Mouse (Mus musculus): Measurements from ENCODE around the gene Cpa1. TPM values are rescaled to one million over a fixed set of nuclear protein-coding genes. Genes with fewer than 3 reads are reported as not detected.

Gene Cpa1
- polyA plus RNA-seq, 1 experiment from 2014 or later: 1.3 TPM

DNA sequence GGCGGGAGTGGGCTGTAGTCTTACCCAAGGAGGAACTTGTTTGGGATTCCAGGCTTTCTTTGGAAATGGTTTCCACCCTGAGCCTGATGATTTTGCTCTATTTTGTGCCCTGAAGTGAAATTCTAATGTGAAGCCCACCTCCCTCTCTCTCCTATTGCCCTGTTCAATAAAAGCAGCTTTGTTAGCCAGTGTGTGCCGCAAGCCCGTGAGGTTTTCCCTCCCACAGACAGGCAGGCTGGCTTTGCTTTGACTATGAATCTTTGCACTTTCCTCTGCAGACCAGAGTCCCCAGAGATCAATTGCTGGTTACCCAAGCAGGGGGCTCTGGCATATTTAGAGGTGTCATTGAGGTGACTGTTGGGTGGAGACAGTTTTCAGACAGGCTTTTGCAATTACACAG, 5.4 kb downstream of the Cpa1 start:
- Histone ChIP-seq H3K36me3 (ENCODE audit: control insufficient read depth, insufficient read depth, low read length) (no peaks in the 10 kb centered on the region), H3K27ac (replicated peaks) (no peak overlapping the region), H3K9me3 (ENCODE audit: control insufficient read depth, low read length) (no peaks in the 10 kb centered on the region), H3K4me3 (ENCODE audit: low read depth, low read length) (no peak overlapping the region), H3K27me3 (ENCODE audit: control insufficient read depth, insufficient read depth, low read length) (no peaks in the 10 kb centered on the region), H3K4me1 (replicated peaks; ENCODE audit: control insufficient read depth, insufficient read depth) (no peaks in the 10 kb centered on the region), H3K9ac (ENCODE audit: low read length) (no peak overlapping the region), H3K4me2 (replicated peaks; ENCODE audit: low read depth) (no peak overlapping the region)
- no peak for ATAC-seq (ENCODE audit: low FRiP score, low TSS enrichment)
- no peak for DNase-seq (ENCODE audit: low spot score)
- WGBS: 76% methylated on average over 3 of the region's 3 CpGs
- TF ChIP-seq EP300 (optimal IDR thresholded peaks at IDR 0.05) (no peak), CTCF (IDR thresholded peaks at IDR 0.05; ENCODE audit: low read depth) (no peak)

DNA sequence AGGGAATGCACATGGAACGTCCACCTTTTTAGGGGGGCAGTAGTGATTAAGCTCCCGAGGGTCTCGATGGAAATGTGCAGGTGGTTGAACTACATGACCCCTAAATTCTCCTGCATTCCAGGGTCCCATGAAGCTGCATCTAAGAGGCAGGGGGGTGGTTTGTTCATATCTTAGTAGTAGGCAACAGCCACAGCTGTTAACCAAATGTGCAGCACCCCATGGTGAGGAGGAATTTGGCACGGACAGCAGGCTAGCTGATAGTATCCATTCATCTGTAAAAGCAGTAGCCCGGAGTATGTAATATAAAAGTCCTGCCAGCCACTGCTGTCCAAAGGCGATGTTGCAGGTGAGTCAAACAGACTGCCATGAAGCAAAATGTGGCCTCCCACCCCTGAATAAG, 6.4 kb downstream of the Cpa1 start:
- ATAC-seq (ENCODE audit: low FRiP score, low TSS enrichment): no peak
- 74% methylated on average over 6 of the region's 6 CpGs for WGBS
- no peak overlapping the region for H3K4me3 ChIP-seq (ENCODE audit: low read depth, low read length)

DNA sequence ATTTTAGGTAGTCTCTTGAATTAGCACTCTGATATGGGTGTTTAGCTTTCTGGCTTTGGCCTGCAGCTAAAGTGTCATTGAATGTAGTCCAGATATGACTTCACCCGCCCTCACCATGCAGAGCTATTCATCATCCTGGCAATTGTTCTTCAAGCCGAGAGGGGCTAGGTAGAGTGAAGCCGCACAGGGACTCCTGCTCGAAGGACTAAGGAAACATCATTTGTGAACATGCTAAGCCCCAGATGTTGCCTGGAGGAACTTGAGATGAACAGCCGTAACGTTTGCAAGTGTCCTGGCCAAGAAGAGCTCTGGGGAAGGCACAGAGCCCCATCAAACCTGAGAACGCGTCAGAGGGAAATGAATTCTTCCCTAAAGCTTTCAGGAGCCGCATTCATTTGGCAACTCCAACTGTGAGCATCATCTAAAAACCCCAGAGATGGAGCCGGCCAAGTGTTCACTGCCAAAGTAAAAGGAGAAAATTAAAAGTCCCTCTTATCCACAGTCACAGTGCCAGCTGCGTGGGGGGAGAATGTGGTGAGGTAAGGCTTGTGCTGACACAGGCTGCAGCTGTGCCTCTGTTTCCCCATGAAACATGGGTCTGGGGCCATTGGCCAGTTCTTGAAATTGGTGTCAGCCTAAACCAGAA, 10.8 kb downstream of the Cpa1 start:
- Histone ChIP-seq H3K27me3 (ENCODE audit: control insufficient read depth, insufficient read depth, low read length) (no peaks in the 10 kb centered on the region), H3K27ac (replicated peaks) (peak overlapping the region; percentile 30; the same call in 1 of the 2 replicates), H3K4me1 (replicated peaks; ENCODE audit: control insufficient read depth, insufficient read depth) (no peaks in the 10 kb centered on the region), H3K9ac (ENCODE audit: low read length) (no peak overlapping the region), H3K4me2 (replicated peaks; ENCODE audit: low read depth) (no peak overlapping the region), H3K4me3 (ENCODE audit: low read depth, low read length) (no peak overlapping the region), H3K36me3 (ENCODE audit: control insufficient read depth, insufficient read depth, low read length) (no peaks in the 10 kb centered on the region), H3K9me3 (ENCODE audit: control insufficient read depth, low read length) (no peaks in the 10 kb centered on the region)
- peak; percentile 40; the same call in 1 of the 2 replicates for ATAC-seq (ENCODE audit: low FRiP score, low TSS enrichment)
- 52% methylated on average over 11 of the region's 11 CpGs for WGBS
- TF ChIP-seq CTCF (IDR thresholded peaks at IDR 0.05; ENCODE audit: low read depth) (no peak), EP300 (optimal IDR thresholded peaks at IDR 0.05) (no peak)
- no peak for DNase-seq (ENCODE audit: low spot score)

More for the DNA sequence above, 6.4 kb downstream of the Cpa1 start:
- H3K27ac ChIP-seq (replicated peaks): no peak overlapping the region
- no peak overlapping the region for H3K4me2 ChIP-seq (replicated peaks; ENCODE audit: low read depth)
- no peaks in the 10 kb centered on the region for H3K4me1 ChIP-seq (replicated peaks; ENCODE audit: control insufficient read depth, insufficient read depth)
- H3K27me3 ChIP-seq (ENCODE audit: control insufficient read depth, insufficient read depth, low read length): no peaks in the 10 kb centered on the region
- no peaks in the 10 kb centered on the region for H3K36me3 ChIP-seq (ENCODE audit: control insufficient read depth, insufficient read depth, low read length)
- no peak for TF ChIP-seq CTCF (IDR thresholded peaks at IDR 0.05; ENCODE audit: low read depth)
- TF ChIP-seq EP300 (optimal IDR thresholded peaks at IDR 0.05): no peak
- H3K9ac ChIP-seq (ENCODE audit: low read length): no peak overlapping the region
- no peaks in the 10 kb centered on the region for H3K9me3 ChIP-seq (ENCODE audit: control insufficient read depth, low read length)
- no peak for DNase-seq (ENCODE audit: low spot score)

DNA sequence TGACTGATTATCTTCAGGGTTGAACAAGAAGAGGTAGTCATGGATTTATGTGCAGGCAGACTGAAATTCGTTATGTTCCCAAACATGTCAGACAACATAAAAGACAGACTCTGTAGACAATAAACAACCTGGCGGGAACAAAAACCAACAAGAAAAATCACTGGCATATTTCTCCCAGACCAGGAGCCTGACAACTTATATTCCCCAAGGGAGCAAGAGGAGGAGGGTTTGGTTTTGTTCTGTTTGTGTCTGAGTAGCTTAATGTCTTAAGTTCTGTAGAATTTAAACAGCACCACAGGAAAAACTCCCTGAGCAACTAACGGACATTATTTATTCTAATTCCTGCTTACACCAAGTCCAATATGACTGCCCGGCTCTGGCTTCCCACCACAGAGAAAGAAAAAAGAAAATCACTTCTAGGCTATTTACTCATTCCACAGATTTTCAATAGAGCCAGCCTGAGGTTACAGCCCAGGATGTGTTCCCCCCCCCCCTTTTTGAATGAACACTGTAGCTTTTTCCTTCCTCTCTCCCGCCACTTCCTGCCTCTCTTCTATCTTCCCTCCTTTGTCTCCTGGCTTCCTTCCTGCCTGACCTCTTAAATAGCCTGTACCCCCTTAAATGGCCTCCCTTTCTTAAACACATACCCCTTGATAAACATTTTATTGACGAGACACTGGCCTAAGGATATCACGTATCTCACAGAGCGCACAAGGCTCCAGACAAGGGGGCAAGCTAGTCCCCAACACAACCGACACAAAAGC, 13.6 kb downstream of the Cpa1 start:
- TF ChIP-seq CTCF (IDR thresholded peaks at IDR 0.05; ENCODE audit: low read depth) (no peak), EP300 (optimal IDR thresholded peaks at IDR 0.05) (no peak)
- WGBS: 39% methylated on average over 9 of the region's 9 CpGs
- Histone ChIP-seq H3K9me3 (ENCODE audit: control insufficient read depth, low read length) (no peaks in the 10 kb centered on the region), H3K27me3 (ENCODE audit: control insufficient read depth, insufficient read depth, low read length) (no peaks in the 10 kb centered on the region), H3K4me3 (ENCODE audit: low read depth, low read length) (no peak overlapping the region), H3K4me1 (replicated peaks; ENCODE audit: control insufficient read depth, insufficient read depth) (no peaks in the 10 kb centered on the region), H3K9ac (ENCODE audit: low read length) (no peak overlapping the region), H3K27ac (replicated peaks) (peak overlapping the region; percentile 53), H3K4me2 (replicated peaks; ENCODE audit: low read depth) (no peak overlapping the region), H3K36me3 (ENCODE audit: control insufficient read depth, insufficient read depth, low read length) (no peaks in the 10 kb centered on the region)
- ATAC-seq (ENCODE audit: low FRiP score, low TSS enrichment) (no peak), DNase-seq (ENCODE audit: low spot score) (no peak)

DNA sequence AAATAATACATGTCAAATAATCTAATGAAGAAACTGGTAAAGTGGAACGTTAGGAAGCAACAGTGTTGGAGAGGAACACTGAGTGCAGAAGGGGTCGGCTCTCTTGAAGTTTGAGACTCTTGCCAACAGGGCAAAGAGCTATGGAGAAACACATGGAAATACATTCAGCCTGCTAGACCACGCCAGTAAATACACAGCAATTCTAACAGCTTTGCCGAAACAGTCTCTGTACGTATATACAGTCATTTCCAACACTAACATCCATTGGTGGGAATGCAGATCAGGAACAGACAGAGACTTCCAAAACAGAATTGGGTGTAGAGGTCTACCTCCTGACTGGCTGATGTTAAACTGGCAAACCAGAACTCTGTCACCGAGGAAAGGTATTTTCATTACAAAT, 14.5 kb downstream of the Cpa1 start:
- TF ChIP-seq EP300 (optimal IDR thresholded peaks at IDR 0.05) (no peak), CTCF (IDR thresholded peaks at IDR 0.05; ENCODE audit: low read depth) (no peak)
- Histone ChIP-seq H3K9me3 (ENCODE audit: control insufficient read depth, low read length) (no peaks in the 10 kb centered on the region), H3K27ac (replicated peaks) (no peak overlapping the region; the same call in 1 of the 2 replicates), H3K4me1 (replicated peaks; ENCODE audit: control insufficient read depth, insufficient read depth) (no peaks in the 10 kb centered on the region), H3K27me3 (ENCODE audit: control insufficient read depth, insufficient read depth, low read length) (no peaks in the 10 kb centered on the region), H3K4me2 (replicated peaks; ENCODE audit: low read depth) (no peak overlapping the region), H3K9ac (ENCODE audit: low read length) (no peak overlapping the region), H3K36me3 (ENCODE audit: control insufficient read depth, insufficient read depth, low read length) (no peaks in the 10 kb centered on the region), H3K4me3 (ENCODE audit: low read depth, low read length) (no peak overlapping the region)
- DNase-seq (ENCODE audit: low spot score): no peak
- WGBS: 51% methylated on average over 6 of the region's 6 CpGs
- no peak for ATAC-seq (ENCODE audit: low FRiP score, low TSS enrichment)

DNA sequence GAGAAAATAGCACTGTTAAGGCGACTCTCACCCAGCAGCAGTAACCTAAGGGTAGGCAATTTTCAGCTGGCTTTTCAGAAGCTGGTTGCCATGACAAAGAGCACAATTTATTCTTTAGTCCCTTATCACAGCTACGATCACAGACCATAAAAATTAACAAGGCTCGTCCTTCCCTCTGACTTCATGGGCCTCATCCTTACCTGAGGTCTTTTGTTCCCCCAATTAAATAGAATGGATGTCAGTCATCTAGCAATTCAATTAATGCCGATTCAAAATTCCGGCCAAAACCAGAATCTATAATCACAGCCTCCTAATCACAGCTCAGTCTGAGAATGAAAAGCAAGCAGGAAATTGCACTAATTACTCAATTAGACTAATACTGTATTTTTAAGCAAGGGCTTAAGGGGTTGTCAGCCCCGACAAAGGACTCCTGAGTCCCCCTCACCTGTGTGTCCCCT, 15.4 kb downstream of the Cpa1 start:
- 59% methylated on average over 6 of the region's 6 CpGs for WGBS
- no peaks in the 10 kb centered on the region for H3K36me3 ChIP-seq (ENCODE audit: control insufficient read depth, insufficient read depth, low read length)
- DNase-seq (ENCODE audit: low spot score): no peak

More for the DNA sequence above, 15.4 kb downstream of the Cpa1 start:
- H3K9ac ChIP-seq (ENCODE audit: low read length): no peak overlapping the region
- H3K4me2 ChIP-seq (replicated peaks; ENCODE audit: low read depth): no peak overlapping the region
- H3K27ac ChIP-seq (replicated peaks): no peak overlapping the region
- H3K27me3 ChIP-seq (ENCODE audit: control insufficient read depth, insufficient read depth, low read length): no peaks in the 10 kb centered on the region
- ATAC-seq (ENCODE audit: low FRiP score, low TSS enrichment): no peak
- no peak for TF ChIP-seq EP300 (optimal IDR thresholded peaks at IDR 0.05)
- TF ChIP-seq CTCF (IDR thresholded peaks at IDR 0.05; ENCODE audit: low read depth): no peak
- no peaks in the 10 kb centered on the region for H3K4me1 ChIP-seq (replicated peaks; ENCODE audit: control insufficient read depth, insufficient read depth)
- no peak overlapping the region for H3K4me3 ChIP-seq (ENCODE audit: low read depth, low read length)
- H3K9me3 ChIP-seq (ENCODE audit: control insufficient read depth, low read length): no peaks in the 10 kb centered on the region
